Mouse (Mus musculus) forebrain, embryonic 15.5 days (tissue): Measurements from ENCODE around the gene Ccdc183. TPM values are rescaled to one million over a fixed set of nuclear protein-coding genes. Genes with fewer than 3 reads are reported as not detected.

Experiments
- ATAC-seq: fragments of 200-750 bp; cut with Nextera tagmentation; replicated peaks from 2 replicates; pipeline ENCODE4 v1.8.0; 2017; ENCODE audit warnings: mild to moderate bottlenecking, moderate TSS enrichment, moderate library complexity
- H3K27ac ChIP-seq: fragments of 300-500 bp; sonication (generic); replicated peaks from 2 replicates; pipeline ENCODE4 v1.5.1; 2015; ENCODE audit warnings: mild to moderate bottlenecking, inconsistent platforms
- H3K27me3 ChIP-seq: fragments of 300-500 bp; sonication (generic); 2 replicates; pipeline ENCODE4 v1.6.1; 2015; ENCODE audit warnings: inconsistent platforms
- H3K36me3 ChIP-seq: fragments of 300-500 bp; sonication (generic); 2 replicates; pipeline ENCODE4 v1.6.1; 2015; ENCODE audit warnings: mild to moderate bottlenecking, inconsistent platforms
- H3K4me1 ChIP-seq: fragments of 300-500 bp; sonication (generic); 2 replicates; pipeline ENCODE4 v1.6.1; 2015; ENCODE audit warnings: inconsistent platforms
- H3K4me2 ChIP-seq: fragments of 300-500 bp; sonication (generic); replicated peaks from 2 replicates; pipeline ENCODE4 v1.6.1; 2015; ENCODE audit warnings: mild to moderate bottlenecking, inconsistent platforms
- H3K4me3 ChIP-seq: fragments of 300-500 bp; sonication (generic); 2 replicates; pipeline ENCODE4 v1.5.1; 2015; ENCODE audit warnings: mild to moderate bottlenecking, inconsistent platforms
- H3K9ac ChIP-seq: fragments of 300-500 bp; sonication (generic); replicated peaks from 2 replicates; pipeline ENCODE4 v1.6.1; 2015; ENCODE audit warnings: mild to moderate bottlenecking, inconsistent platforms
- H3K9me3 ChIP-seq: fragments of 300-500 bp; sonication (generic); 2 replicates; pipeline ENCODE4 v1.6.1; 2016; ENCODE audit warnings: inconsistent platforms
- WGBS: fragments of 180-500 bp; shearing (Covaris S2); methylation state at CpG from one replicate; pipeline ENCODE4 v1.1.7; 2015; ENCODE audit warnings: mixed read lengths; 5-methylcytosine and 5-hydroxymethylcytosine counted together
- polyA plus RNA-seq: library from polyadenylated mRNA; unstranded; fragments of >200 nt; fragmentation: Nextera tagmentation; extraction: Ambion mirVana; gene quantifications from 2 replicates; pipeline ENCODE4 v1.2.1, GENCODE M21; 2015

The Ccdc183 gene
- polyA plus RNA-seq, 1 experiment from 2014 or later = 0.14 TPM

- H3K4me3 ChIP-seq = no peak overlapping the region
- H3K4me1 ChIP-seq = no peaks in the 10 kb centered on the region
- no peaks in the 10 kb centered on the region for H3K9me3 ChIP-seq
- no peak for ATAC-seq
- no peak overlapping the region for H3K27ac ChIP-seq
- no peaks in the 10 kb centered on the region for H3K27me3 ChIP-seq
- H3K9ac ChIP-seq = no peak overlapping the region
- no peak overlapping the region for H3K4me2 ChIP-seq
- 75% methylated on average over 3 of the region's 3 CpGs for WGBS
- H3K36me3 ChIP-seq = no peaks in the 10 kb centered on the region
Observed at GRCm38 (mm10) chr2:25633616-25634015, 16.1 kb upstream of the Ccdc183 start.

GRCm38 (mm10) chr2:25628738-25629137 lies 11.3 kb upstream of the Ccdc183 start:
- H3K9me3 ChIP-seq = no peaks in the 10 kb centered on the region
- no peak overlapping the region for H3K9ac ChIP-seq
- 57% methylated on average over 4 of the region's 4 CpGs for WGBS
- no peak for ATAC-seq
- H3K27me3 ChIP-seq = no peaks in the 10 kb centered on the region
- no peak overlapping the region for H3K27ac ChIP-seq
- no peak overlapping the region for H3K4me2 ChIP-seq
- no peaks in the 10 kb centered on the region for H3K4me1 ChIP-seq
- no peak overlapping the region for H3K4me3 ChIP-seq
- no peaks in the 10 kb centered on the region for H3K36me3 ChIP-seq

DNA sequence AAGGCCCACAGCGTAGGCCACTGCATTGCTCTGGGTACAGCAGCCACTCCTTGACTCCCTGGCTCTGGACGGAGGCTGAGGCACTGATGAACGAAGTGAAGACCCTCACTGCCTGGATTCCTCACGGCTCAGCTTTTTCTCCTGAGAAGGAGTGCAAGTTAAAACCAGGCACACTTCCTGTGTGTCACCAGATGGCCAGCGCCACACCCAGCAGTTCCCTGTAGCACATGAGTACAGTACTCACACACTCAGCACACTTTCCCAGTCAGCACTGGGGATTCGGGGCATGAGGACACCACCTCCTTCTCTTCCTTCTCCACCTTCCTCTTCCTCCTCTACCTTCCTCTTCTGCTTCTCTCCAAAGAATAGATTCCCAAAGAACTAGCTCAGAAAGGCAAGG lies 10.3 kb upstream of the Ccdc183 start, which contains the start of gene Fcna:
Gene Fcna, minus strand, starts transcription at position 220 of the 400 bp plus-strand sequence.
- Histone ChIP-seq H3K27me3 (no peaks in the 10 kb centered on the region), H3K9me3 (no peaks in the 10 kb centered on the region), H3K4me3 (no peak within 1 kb of the TSS), H3K27ac (no peak within 1 kb of the TSS), H3K4me2 (no peak within 1 kb of the TSS), H3K4me1 (no peaks in the 10 kb centered on the region), H3K9ac (no peak within 1 kb of the TSS), H3K36me3 (no peaks in the 10 kb centered on the region)
- WGBS = 86% methylated on average over 6 of the region's 6 CpGs
- ATAC-seq = no peak

- Histone ChIP-seq H3K4me2 (no peak overlapping the region), H3K27me3 (no peaks in the 10 kb centered on the region), H3K9ac (no peak overlapping the region), H3K4me1 (peaks cover 12% of the 10 kb centered on the region; the same call in 1 of the 2 replicates), H3K9me3 (no peaks in the 10 kb centered on the region), H3K27ac (no peak overlapping the region), H3K4me3 (no peak overlapping the region), H3K36me3 (no peaks in the 10 kb centered on the region)
- 86% methylated on average over 5 of the region's 5 CpGs for WGBS
- no peak for ATAC-seq
Observed at GRCm38 (mm10) chr2:25625986-25626385, 8.5 kb upstream of the Ccdc183 start.

DNA sequence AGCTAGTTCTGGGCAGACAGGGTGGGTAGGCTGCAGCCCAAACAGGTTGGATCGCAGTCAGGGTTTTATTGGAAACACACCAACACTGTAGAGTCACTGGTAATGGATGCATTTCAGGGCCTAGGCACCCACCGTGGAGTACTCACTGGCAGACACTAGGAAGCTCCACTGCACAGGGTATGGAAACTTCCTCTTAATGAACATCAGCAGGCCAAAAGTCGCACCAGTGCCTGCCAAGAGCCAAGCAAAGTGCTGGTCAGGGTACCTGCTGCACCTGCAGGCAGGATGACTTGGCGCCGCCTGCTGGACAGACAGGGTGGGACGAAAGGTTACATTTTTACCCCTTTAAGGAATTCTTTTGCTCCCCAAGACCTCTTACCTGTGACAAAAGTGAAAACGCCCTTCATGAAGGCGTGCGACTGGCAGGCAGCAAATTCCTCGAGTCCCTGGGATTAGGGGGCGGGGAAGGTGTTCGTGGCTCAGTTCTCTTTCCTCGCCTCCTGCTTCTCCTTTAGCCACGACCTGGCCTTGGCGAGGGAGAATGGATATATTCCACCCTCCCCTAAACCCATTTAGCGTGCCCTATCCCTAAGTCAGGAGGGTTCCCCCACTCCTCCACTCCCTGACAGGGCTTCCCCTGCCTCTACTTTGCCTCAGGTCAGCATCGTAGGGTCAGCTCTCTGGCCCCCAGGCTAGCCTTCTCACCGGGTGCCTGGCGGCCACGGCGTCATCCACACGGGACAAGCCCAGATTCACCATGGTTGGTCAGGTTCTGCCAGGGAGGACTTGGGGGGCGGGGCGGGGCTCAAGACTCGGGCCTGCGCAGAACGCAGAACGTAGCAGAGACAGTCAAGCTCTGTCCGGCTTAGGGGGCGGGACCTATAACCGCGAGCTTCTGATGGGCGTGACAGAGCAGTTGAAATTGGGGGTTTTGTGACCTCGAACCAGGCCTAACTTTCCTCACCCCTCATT lies 4.0 kb upstream of the Ccdc183 start, which contains the start of gene Tmem141:
Gene Tmem141, minus strand, starts transcription at position 777 of the 972 bp plus-strand sequence.
- ATAC-seq = peak; percentile 92
- Histone ChIP-seq H3K27me3 (peaks cover 15% of the 10 kb centered on the region), H3K4me2 (peak within 1 kb of the TSS; percentile 61), H3K36me3 (no peaks in the 10 kb centered on the region), H3K4me1 (peaks cover 15% of the 10 kb centered on the region; the same call in 1 of the 2 replicates), H3K9ac (peak within 1 kb of the TSS; percentile 48), H3K9me3 (no peaks in the 10 kb centered on the region), H3K27ac (no peak within 1 kb of the TSS; the same call in 1 of the 2 replicates), H3K4me3 (peak within 1 kb of the TSS; percentile 43)
- WGBS = 4% methylated on average over 34 of the region's 34 CpGs

DNA sequence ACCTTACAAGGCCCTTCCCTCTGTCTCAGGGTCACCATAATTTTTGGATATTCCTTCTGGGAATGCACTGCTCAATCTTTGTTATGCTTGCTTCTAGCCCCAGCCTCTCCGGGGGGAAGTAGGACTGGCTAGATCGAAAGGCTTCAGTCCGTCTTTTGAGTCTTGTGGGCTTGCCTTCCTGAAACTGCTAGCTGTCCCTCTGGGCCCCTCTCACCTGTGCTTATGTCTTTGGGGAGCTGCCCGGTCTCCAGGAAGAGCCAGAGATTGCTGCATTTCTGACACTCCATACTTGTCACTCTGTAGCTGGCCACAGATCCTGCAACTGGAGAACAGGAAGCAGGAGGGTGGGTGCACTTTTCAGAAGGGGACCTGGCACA lies 3.4 kb upstream of the Ccdc183 start:
- peaks cover 15% of the 10 kb centered on the region; the same call in 1 of the 2 replicates for H3K4me1 ChIP-seq
- H3K27ac ChIP-seq = no peak overlapping the region
- no peak for ATAC-seq
- 88% methylated on average over 4 of the region's 4 CpGs for WGBS
- H3K4me2 ChIP-seq = peak overlapping the region; percentile 61; the same call in 1 of the 2 replicates
- peaks cover 22% of the 10 kb centered on the region for H3K27me3 ChIP-seq
- H3K9ac ChIP-seq = no peak overlapping the region
- no peaks in the 10 kb centered on the region for H3K36me3 ChIP-seq
- H3K9me3 ChIP-seq = no peaks in the 10 kb centered on the region
- no peak overlapping the region; the same call in 1 of the 2 replicates for H3K4me3 ChIP-seq

- Histone ChIP-seq H3K27ac (no peak overlapping the region), H3K4me1 (peaks cover 15% of the 10 kb centered on the region; the same call in 1 of the 2 replicates), H3K9me3 (no peaks in the 10 kb centered on the region), H3K4me2 (no peak overlapping the region), H3K27me3 (peaks cover 27% of the 10 kb centered on the region), H3K9ac (no peak overlapping the region), H3K4me3 (no peak overlapping the region), H3K36me3 (no peaks in the 10 kb centered on the region)
- no peak for ATAC-seq
- WGBS = 86% methylated on average over 6 of the region's 6 CpGs
Observed at GRCm38 (mm10) chr2:25620386-25620785, 2.9 kb upstream of the Ccdc183 start.

- H3K27ac ChIP-seq = no peak overlapping the region
- no peaks in the 10 kb centered on the region for H3K36me3 ChIP-seq
- WGBS = 15% methylated on average over 22 of the region's 22 CpGs
- no peak overlapping the region for H3K9ac ChIP-seq
- H3K27me3 ChIP-seq = peaks cover 35% of the 10 kb centered on the region
- no peak overlapping the region for H3K4me2 ChIP-seq
- H3K4me1 ChIP-seq = peaks cover 7% of the 10 kb centered on the region; the same call in 1 of the 2 replicates
- no peak for ATAC-seq
- no peak overlapping the region for H3K4me3 ChIP-seq
- no peaks in the 10 kb centered on the region for H3K9me3 ChIP-seq
Observed at GRCm38 (mm10) chr2:25616398-25616797, 1.1 kb downstream of the Ccdc183 start.

GRCm38 (mm10) chr2:25608671-25609070 lies 8.8 kb downstream of the Ccdc183 start:
- Histone ChIP-seq H3K27me3 (no peaks in the 10 kb centered on the region), H3K9me3 (no peaks in the 10 kb centered on the region), H3K4me1 (peaks cover 22% of the 10 kb centered on the region), H3K4me3 (peak overlapping the region; percentile 80), H3K4me2 (peak overlapping the region; percentile 66), H3K36me3 (no peaks in the 10 kb centered on the region), H3K9ac (peak overlapping the region; percentile 89; the same call in 1 of the 2 replicates), H3K27ac (peak overlapping the region; percentile 90)
- no peak; the same call in 1 of the 2 replicates for ATAC-seq
- 71% methylated on average over 10 of the region's 10 CpGs for WGBS

DNA sequence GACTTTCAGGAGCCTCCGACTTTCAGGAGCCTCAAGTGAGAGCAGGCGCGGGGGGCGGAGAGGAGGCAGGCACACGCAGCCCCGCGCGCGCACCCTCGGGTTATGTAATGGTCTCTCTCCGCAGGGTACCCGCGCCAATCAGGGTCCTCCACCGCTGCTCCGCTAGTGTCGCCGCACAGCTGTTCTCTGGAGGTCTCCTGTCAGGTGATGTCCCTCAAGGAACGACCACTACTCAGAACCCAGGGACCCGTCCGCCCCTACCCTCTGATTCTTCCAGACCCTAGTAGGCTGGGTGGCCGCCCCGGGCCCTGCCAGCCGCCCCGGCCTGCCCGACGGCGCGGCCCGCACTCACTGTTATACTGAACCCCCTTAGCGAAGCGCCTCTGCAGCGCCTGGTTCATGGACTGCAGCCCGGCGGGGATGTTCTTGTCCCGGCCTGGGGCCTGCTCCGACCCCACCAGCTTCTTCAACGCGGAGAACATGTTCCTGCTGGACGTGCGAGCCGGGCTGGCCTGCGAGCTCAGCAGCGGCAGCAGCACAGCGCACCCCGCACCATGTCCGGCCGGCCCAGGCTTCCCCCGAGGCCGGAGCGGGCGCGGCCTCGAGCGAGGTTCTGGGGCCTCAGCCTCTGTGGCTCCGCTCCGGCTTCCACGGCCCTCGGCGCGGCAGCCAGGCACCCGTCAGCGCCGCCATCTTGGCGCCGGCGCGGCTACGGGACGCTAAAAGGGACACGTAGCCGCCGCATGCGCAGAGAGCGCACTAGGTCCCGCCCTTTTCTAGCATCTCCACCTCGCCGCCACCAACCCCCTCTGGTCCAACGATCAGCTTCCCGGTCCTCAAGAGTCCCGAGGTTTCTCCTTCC lies 9.5 kb downstream of the Ccdc183 start, which contains the start of gene Rabl6:
Gene Rabl6, minus strand, starts transcription at position 761 of the 862 bp plus-strand sequence.
- no peaks in the 10 kb centered on the region for H3K36me3 ChIP-seq
- under 1% methylated on average over 80 of the region's 80 CpGs for WGBS
- peak; percentile 94 for ATAC-seq

DNA sequence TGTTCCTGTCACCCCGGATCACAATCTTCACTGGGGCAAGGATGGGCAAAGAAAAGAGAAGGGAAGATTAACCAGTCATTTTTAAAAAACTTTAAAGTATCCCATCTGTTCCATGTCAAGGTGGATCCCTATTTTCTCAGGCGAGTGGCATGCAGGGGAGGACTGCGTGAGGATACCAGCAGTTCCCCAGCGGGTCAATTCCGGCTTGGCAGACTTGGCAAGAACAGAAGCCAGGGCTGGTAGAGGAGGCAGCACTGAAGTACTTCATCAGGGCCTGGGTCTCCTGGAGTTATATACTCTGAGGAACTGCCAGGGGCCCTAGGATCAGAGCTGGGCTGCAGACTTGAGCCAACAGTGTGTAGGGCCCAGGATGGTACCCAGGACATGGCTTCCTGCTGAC lies 15.0 kb downstream of the Ccdc183 start:
- Histone ChIP-seq H3K36me3 (peaks cover 48% of the 10 kb centered on the region), H3K9ac (no peak overlapping the region), H3K27ac (no peak overlapping the region), H3K4me1 (peaks cover 16% of the 10 kb centered on the region), H3K4me3 (no peak overlapping the region), H3K4me2 (no peak overlapping the region), H3K27me3 (no peaks in the 10 kb centered on the region), H3K9me3 (no peaks in the 10 kb centered on the region)
- 93% methylated on average over 5 of the region's 5 CpGs for WGBS
- no peak for ATAC-seq

More for the DNA sequence above, 9.5 kb downstream of the Ccdc183 start, which contains the start of gene Rabl6:
- Histone ChIP-seq H3K27ac (peak within 1 kb of the TSS; percentile 90), H3K27me3 (no peaks in the 10 kb centered on the region), H3K4me3 (peak within 1 kb of the TSS; percentile 80), H3K4me2 (peak within 1 kb of the TSS; percentile 66), H3K9me3 (no peaks in the 10 kb centered on the region), H3K4me1 (peaks cover 22% of the 10 kb centered on the region), H3K9ac (peak within 1 kb of the TSS; percentile 89)
